In genomic region chr3:140792943-140793342, GRCm38 (mm10) we compare ENCODE assay signal across 25 mouse cellular contexts.
"Had no signal": no experiment of that assay in that cellular context is flagged by ENCODE, and none has a peak within 500 bp of the region (broad histone marks: within the 10 kb centered on the region; RNA-seq: fewer than 3 reads in every experiment).

No protein-coding gene starts in this region.

- H3K27ac ChIP-seq: kidney, postnatal 0 days; layer of hippocampus, adult 2 months; limb, embryonic 10.5 days; limb, embryonic 13.5 days; liver, embryonic 12.5 days; liver, embryonic 15.5 days; lung, embryonic 15.5 days; midbrain, embryonic 10.5 days; midbrain, embryonic 13.5 days; neural tube, embryonic 13.5 days; stomach, postnatal 0 days had no signal

- ATAC-seq: intestine, postnatal 0 days; liver, embryonic 12.5 days; midbrain, embryonic 13.5 days; midbrain, embryonic 16.5 days had no signal

- H3K4me3 ChIP-seq: layer of hippocampus, adult 2 months; limb, embryonic 10.5 days; limb, embryonic 13.5 days; liver, embryonic 12.5 days; liver, embryonic 15.5 days; lung, embryonic 15.5 days; megakaryocyte, embryonic 14.5 days; midbrain, embryonic 10.5 days; midbrain, embryonic 13.5 days; myocyte; neural tube, embryonic 13.5 days had no signal

- DNase-seq: kidney, adult 2 months; kidney, postnatal 25 days; layer of hippocampus, adult 9-11 months; liver; lung, adult 18-20 months; lung, postnatal 10 days; lung, postnatal 36 days; retina, postnatal 1 day; right cerebral cortex, postnatal 4 days; thymus, postnatal 25 days had no signal
